Mouse (Mus musculus): ENCODE results near the gene Olfr370.

GRCm38 (mm10) chr8:83582226-83582625 is 46.6 kb downstream of the Olfr370 start:
- no peak for TF ChIP-seq MAFK (IDR thresholded peaks at IDR 0.05; ENCODE audit: insufficient read depth, low read depth, low read length)
- TF ChIP-seq CHD2 (IDR thresholded peaks at IDR 0.05; ENCODE audit: low read depth, low read length), result no peak
- TF ChIP-seq HCFC1 (IDR thresholded peaks at IDR 0.05; ENCODE audit: borderline replicate concordance, insufficient read depth, low read length), result no peak
